13 mouse cellular contexts compared by ENCODE assay signal in genomic region chr1:132158741-132159140, GRCm38 (mm10). TPM values are rescaled to one million over a fixed set of nuclear protein-coding genes. Genes with fewer than 3 reads are reported as not detected.
DNase-seq lines count a peak whose midpoint lies in the region; ATAC-seq lines count a peak whose summit lies in the region.
"Had no signal": no experiment of that assay in that cellular context is flagged by ENCODE, and none has a peak within 500 bp of the region (broad histone marks: within the 10 kb centered on the region; RNA-seq: fewer than 3 reads in every experiment).

No protein-coding gene starts in this region.

- peaks cover 20% of the 10 kb centered on the region; the same call in 1 of the 2 replicates for H3K4me1 ChIP-seq in forebrain, embryonic 14.5 days (ENCODE audit: control insufficient read depth, insufficient read depth, low read length)
- peaks cover 33% of the 10 kb centered on the region for H3K4me1 ChIP-seq in forebrain, embryonic 15.5 days
- 0 out of 2 replicates have a peak, but pooled peaks cover 9% of the 10 kb centered on the region for H3K4me1 ChIP-seq in kidney, embryonic 16.5 days (ENCODE audit: insufficient read depth, low read length)

- no peak overlapping the region for H3K4me3 ChIP-seq in forebrain, embryonic 14.5 days (ENCODE audit: low read depth, low read length)
- no peak overlapping the region for H3K4me3 ChIP-seq in forebrain, embryonic 15.5 days
- H3K4me3 ChIP-seq in kidney, embryonic 16.5 days (ENCODE audit: low read length): no peak overlapping the region
- H3K4me3 ChIP-seq: neural tube, embryonic 12.5 days; stomach, embryonic 15.5 days had no signal

- H3K27me3 ChIP-seq in forebrain, embryonic 14.5 days (replicated peaks; ENCODE audit: control insufficient read depth, insufficient read depth, low read length): no peaks in the 10 kb centered on the region
- no peaks in the 10 kb centered on the region for H3K27me3 ChIP-seq in forebrain, embryonic 15.5 days
- H3K27me3 ChIP-seq in kidney, embryonic 16.5 days (ENCODE audit: insufficient read depth, low read length): peaks cover 24% of the 10 kb centered on the region

- no peak overlapping the region for H3K27ac ChIP-seq in forebrain, embryonic 14.5 days (ENCODE audit: low read depth, low read length)
- H3K27ac ChIP-seq in forebrain, embryonic 15.5 days (replicated peaks): no peak overlapping the region
- H3K27ac ChIP-seq in kidney, embryonic 16.5 days (ENCODE audit: low read length): no peak overlapping the region
- H3K27ac ChIP-seq: neural tube, embryonic 12.5 days; stomach, embryonic 15.5 days had no signal

- ATAC-seq in forebrain, embryonic 14.5 days: no peak
- ATAC-seq in forebrain, embryonic 15.5 days (replicated peaks): no peak
- ATAC-seq in kidney, embryonic 16.5 days (ENCODE audit: low FRiP score, low TSS enrichment): peak; percentile 32; the same call in 1 of the 2 replicates
- ATAC-seq: CD4-positive, CD25-positive, alpha-beta regulatory T cell, adult 4 months had no signal

- H3K9me3 ChIP-seq in forebrain, embryonic 14.5 days (replicated peaks; ENCODE audit: control insufficient read depth, low read length): no peaks in the 10 kb centered on the region
- no peaks in the 10 kb centered on the region for H3K9me3 ChIP-seq in forebrain, embryonic 15.5 days
- no peaks in the 10 kb centered on the region for H3K9me3 ChIP-seq in kidney, embryonic 16.5 days (ENCODE audit: low read length)
- H3K9me3 ChIP-seq: neural tube, embryonic 12.5 days; stomach, embryonic 15.5 days had no signal

- no peaks in the 10 kb centered on the region for H3K36me3 ChIP-seq in forebrain, embryonic 14.5 days (ENCODE audit: control insufficient read depth, insufficient read depth, low read length)
- H3K36me3 ChIP-seq in forebrain, embryonic 15.5 days: no peaks in the 10 kb centered on the region
- H3K36me3 ChIP-seq in kidney, embryonic 16.5 days (ENCODE audit: insufficient read depth, low read length): no peaks in the 10 kb centered on the region
- H3K36me3 ChIP-seq: neural tube, embryonic 12.5 days; stomach, embryonic 15.5 days had no signal

- no peak overlapping the region for H3K4me2 ChIP-seq in forebrain, embryonic 14.5 days (ENCODE audit: low read length)
- no peak overlapping the region for H3K4me2 ChIP-seq in forebrain, embryonic 15.5 days (replicated peaks)
- no peak overlapping the region for H3K4me2 ChIP-seq in kidney, embryonic 16.5 days (replicated peaks; ENCODE audit: low read depth, low read length)
- H3K4me2 ChIP-seq: lung, embryonic 14.5 days; neural tube, embryonic 12.5 days; stomach, embryonic 15.5 days had no signal

- 21% methylated on average over 2 of the region's 2 CpGs for WGBS in forebrain, embryonic 14.5 days
- 32% methylated on average over 2 of the region's 2 CpGs for WGBS in forebrain, embryonic 15.5 days
- 17% methylated on average over 2 of the region's 2 CpGs for WGBS in kidney, embryonic 16.5 days

- DNase-seq in forebrain, embryonic 14.5 days (ENCODE audit: low spot score): peak; percentile 71
- no peak for DNase-seq in kidney, adult 8-10 months
- DNase-seq in brain, adult 2 months (ENCODE audit: low read depth, low spot score): peak; percentile 33
- DNase-seq in lung, postnatal 25 days (ENCODE audit: low spot score): peak; percentile 54
- DNase-seq in adipocyte (ENCODE audit: low spot score): no peak
- no peak for DNase-seq in MN1 (ENCODE audit: low spot score)
- DNase-seq: left cerebral cortex, postnatal 4 days; lung, embryonic 14.5 days had no signal

- no peak overlapping the region for H3K9ac ChIP-seq in forebrain, embryonic 14.5 days (ENCODE audit: low read length)
- H3K9ac ChIP-seq in forebrain, embryonic 15.5 days (replicated peaks): no peak overlapping the region
- H3K9ac ChIP-seq in kidney, embryonic 16.5 days (replicated peaks; ENCODE audit: low read length): no peak overlapping the region
- H3K9ac ChIP-seq: lung, embryonic 14.5 days; neural tube, embryonic 12.5 days; stomach, embryonic 15.5 days had no signal

RNA-seq across cellular contexts. Expression of gene Cdk18, which starts 19.3 kb away (rescaled TPM):
- polyA plus RNA-seq in forebrain, embryonic 14.5 days (2014; fragmentation: Nextera tagmentation; extraction: Ambion mirVana): 0.31 and 0.69 TPM in 2 replicates
- polyA plus RNA-seq in forebrain, embryonic 15.5 days (2015; fragmentation: Nextera tagmentation; extraction: Ambion mirVana): 0.18 and 0.69 TPM in 2 replicates
- polyA plus RNA-seq in kidney, embryonic 16.5 days (2015; fragmentation: Nextera tagmentation; extraction: Ambion mirVana): 9.0 and 9.3 TPM in 2 replicates
- polyA plus RNA-seq: CD4-positive, CD25-positive, alpha-beta regulatory T cell, adult 4 months had no signal

RNA-seq across cellular contexts. Expression of gene Lemd1, which starts 32.5 kb away (rescaled TPM):
- polyA plus RNA-seq in forebrain, embryonic 14.5 days (2014; fragmentation: Nextera tagmentation; extraction: Ambion mirVana): 15.5 and 18.7 TPM in 2 replicates
- 13.9 and 16.2 TPM in 2 replicates for polyA plus RNA-seq in forebrain, embryonic 15.5 days (2015; fragmentation: Nextera tagmentation; extraction: Ambion mirVana)
- 0.21 and 0.32 TPM in 2 replicates for polyA plus RNA-seq in kidney, embryonic 16.5 days (2015; fragmentation: Nextera tagmentation; extraction: Ambion mirVana)
- polyA plus RNA-seq: CD4-positive, CD25-positive, alpha-beta regulatory T cell, adult 4 months had no signal

RNA-seq across cellular contexts. Expression of gene AC124108.1, which starts 32.5 kb away (rescaled TPM):
- 2.2 and 2.9 TPM in 2 replicates for polyA plus RNA-seq in forebrain, embryonic 14.5 days (2014; fragmentation: Nextera tagmentation; extraction: Ambion mirVana)
- polyA plus RNA-seq in forebrain, embryonic 15.5 days (2015; fragmentation: Nextera tagmentation; extraction: Ambion mirVana): 2.5 and 2.8 TPM in 2 replicates
- 0.10 and 0.13 TPM in 2 replicates for polyA plus RNA-seq in kidney, embryonic 16.5 days (2015; fragmentation: Nextera tagmentation; extraction: Ambion mirVana)
- polyA plus RNA-seq: CD4-positive, CD25-positive, alpha-beta regulatory T cell, adult 4 months had no signal

Comparison
In these comparisons a context has a peak if more than half of its experiments do, and no peak if none do; other contexts are left out.
1. DNase-seq: peak in forebrain, embryonic 14.5 days (single experiment), brain, adult 2 months (single experiment) and lung, postnatal 25 days (single experiment); none in kidney, adult 8-10 months (0 of 2), adipocyte (single experiment) and MN1 (single experiment).
2. RNA of gene Lemd1, which starts 32.5 kb away (polyA plus RNA-seq): 15.5 to 18.7 TPM in forebrain, embryonic 14.5 days and 13.9 to 16.2 TPM in forebrain, embryonic 15.5 days; 0.21 to 0.32 TPM in kidney, embryonic 16.5 days; every median in the first group is over 10 times any median in the second.